Mouse (Mus musculus): ENCODE data around the gene Hmg20a. TPM values are rescaled to one million over a fixed set of nuclear protein-coding genes. Genes with fewer than 3 reads are reported as not detected.

The Hmg20a gene
- total RNA-seq (2021): 10 to 100 TPM; 81.6 to 83.9 TPM

GRCm38 (mm10) chr9:56417948-56418737 is at the start of gene Hmg20a, which contains the start of gene Peak1:
Gene Hmg20a (plus strand): TSS chr9:56418609.
Gene Peak1 (minus strand): TSS chr9:56418067.
- intact Hi-C loops (cut with DNase I): loop anchor here (5.0 to 10.0 kb wide), 2 partner anchors 89 to 203 kb away; no protein-coding TSS in a partner anchor
- DNase-seq: peak; percentile 100

- intact Hi-C loops (cut with DNase I): no loop called here
- DNase-seq: no peak
Observed at GRCm38 (mm10) chr9:56368814-56369213, 49.6 kb upstream of the Hmg20a start.

- intact Hi-C loops (cut with DNase I): no loop called here
- no peak for DNase-seq
Observed at GRCm38 (mm10) chr9:56370710-56371109, 47.7 kb upstream of the Hmg20a start.

- intact Hi-C loops (cut with DNase I): no loop called here
- no peak for DNase-seq
Observed at GRCm38 (mm10) chr9:56374401-56374800, 44.0 kb upstream of the Hmg20a start.

- no peak for DNase-seq
- intact Hi-C loops (cut with DNase I): no loop called here
Observed at GRCm38 (mm10) chr9:56382786-56383185, 35.6 kb upstream of the Hmg20a start.

- DNase-seq: no peak
- intact Hi-C loops (cut with DNase I): no loop called here
Observed at GRCm38 (mm10) chr9:56392857-56393256, 25.6 kb upstream of the Hmg20a start.

GRCm38 (mm10) chr9:56396306-56396705 is 22.1 kb upstream of the Hmg20a start:
- DNase-seq: no peak

GRCm38 (mm10) chr9:56404619-56405018 is 13.8 kb upstream of the Hmg20a start:
- intact Hi-C loops (cut with DNase I): no loop called here
- DNase-seq: no peak

More at GRCm38 (mm10) chr9:56396306-56396705, 22.1 kb upstream of the Hmg20a start:
- intact Hi-C loops (cut with DNase I): no loop called here

DNA sequence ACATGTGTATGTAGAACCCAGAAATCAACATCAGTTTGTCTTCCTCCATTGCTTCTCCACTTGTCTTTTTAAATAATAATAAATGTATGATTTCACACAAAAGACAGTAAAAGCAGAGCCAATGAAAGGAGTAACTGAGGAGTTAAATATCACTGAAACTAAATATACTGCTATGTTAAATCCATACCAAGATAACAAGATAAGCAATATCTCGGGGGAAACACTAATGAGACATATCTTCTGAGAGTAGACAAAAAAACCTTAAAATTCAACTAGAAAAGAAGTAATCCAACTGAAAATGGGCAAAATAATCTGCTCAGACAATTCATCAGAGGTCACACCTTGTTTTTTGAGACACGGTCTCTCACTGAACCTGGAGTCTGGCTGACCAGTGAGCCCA is 8.5 kb upstream of the Hmg20a start:
- intact Hi-C loops (cut with DNase I): loop anchor here (10.0 kb wide), 1 partner anchor 195 kb away; no protein-coding TSS in a partner anchor
- DNase-seq: no peak

DNA sequence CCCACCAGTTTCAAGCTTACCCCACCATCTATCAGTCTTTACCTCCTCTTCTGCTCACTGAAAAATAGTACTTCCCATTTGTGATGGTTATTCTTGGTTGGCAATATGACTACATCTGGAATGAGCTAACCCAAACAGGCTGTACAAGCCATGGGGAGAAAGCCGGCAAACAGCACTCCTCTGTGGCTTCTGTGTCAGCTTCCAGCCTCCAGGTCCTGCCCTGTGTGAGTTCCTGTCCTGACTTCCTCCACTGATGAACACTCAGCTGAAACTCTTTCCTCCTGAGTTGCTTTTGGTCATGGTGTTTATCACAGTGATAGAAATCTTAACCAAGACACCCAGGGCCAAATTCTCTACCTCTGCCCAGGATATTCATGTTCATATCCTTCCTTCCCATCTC is 5.7 kb upstream of the Hmg20a start:
- intact Hi-C loops (cut with DNase I): loop anchor here (10.0 kb wide), 1 partner anchor 198 kb away; no protein-coding TSS in a partner anchor
- DNase-seq: no peak

GRCm38 (mm10) chr9:56414322-56414721 is 4.1 kb upstream of the Hmg20a start:
- intact Hi-C loops (cut with DNase I): loop anchor here (10.0 kb wide), 1 partner anchor 200 kb away; no protein-coding TSS in a partner anchor
- no peak for DNase-seq

- intact Hi-C loops (cut with DNase I): loop anchor here (5.0 to 10.0 kb wide), 2 partner anchors 92 to 201 kb away; no protein-coding TSS in a partner anchor
- no peak for DNase-seq
Observed at GRCm38 (mm10) chr9:56415393-56415792, 3.0 kb upstream of the Hmg20a start.

- intact Hi-C loops (cut with DNase I): loop anchor here (5.0 to 10.0 kb wide), 2 partner anchors 91 to 201 kb away; no protein-coding TSS in a partner anchor
- DNase-seq: no peak
Observed at GRCm38 (mm10) chr9:56415935-56416607, 2.3 kb upstream of the Hmg20a start.

GRCm38 (mm10) chr9:56417415-56417947 is 928 bp upstream of the Hmg20a start:
- DNase-seq: peak; percentile 79

DNA sequence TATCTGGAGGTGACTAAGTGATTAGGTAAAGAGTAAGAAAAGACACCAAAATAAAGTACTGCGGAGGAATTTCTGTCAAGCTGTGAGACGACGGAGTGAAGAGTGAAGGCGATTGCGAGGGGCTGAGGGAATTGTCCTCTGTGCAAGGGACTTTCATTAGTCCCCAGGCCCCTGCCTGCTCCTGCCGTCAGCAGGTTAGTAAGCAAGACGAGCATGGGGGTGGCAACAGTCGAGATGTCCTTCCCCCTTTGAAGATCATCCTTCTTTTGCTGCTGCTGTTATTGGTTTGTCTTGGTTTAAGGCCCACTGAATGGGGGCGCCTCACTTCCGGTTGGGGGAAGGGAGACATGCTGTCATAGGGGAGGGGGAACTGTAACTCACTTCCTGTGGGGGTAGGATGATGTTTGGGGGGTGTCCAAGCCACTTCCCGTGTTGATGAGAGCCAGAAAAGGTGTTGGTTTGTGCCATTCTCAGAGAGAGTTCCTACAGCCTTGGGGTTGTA is 380 bp downstream of the Hmg20a start:
- DNase-seq: peak; percentile 83
- intact Hi-C loops (cut with DNase I): loop anchor here (5.0 to 10.0 kb wide), 2 partner anchors 89 to 204 kb away; no protein-coding TSS in a partner anchor

More at GRCm38 (mm10) chr9:56417415-56417947, 928 bp upstream of the Hmg20a start:
- intact Hi-C loops (cut with DNase I): loop anchor here (5.0 to 10.0 kb wide), 2 partner anchors 90 to 203 kb away; no protein-coding TSS in a partner anchor

- intact Hi-C loops (cut with DNase I): no loop called here
- no peak for DNase-seq
Observed at GRCm38 (mm10) chr9:56420236-56420635, 1.8 kb downstream of the Hmg20a start.

DNA sequence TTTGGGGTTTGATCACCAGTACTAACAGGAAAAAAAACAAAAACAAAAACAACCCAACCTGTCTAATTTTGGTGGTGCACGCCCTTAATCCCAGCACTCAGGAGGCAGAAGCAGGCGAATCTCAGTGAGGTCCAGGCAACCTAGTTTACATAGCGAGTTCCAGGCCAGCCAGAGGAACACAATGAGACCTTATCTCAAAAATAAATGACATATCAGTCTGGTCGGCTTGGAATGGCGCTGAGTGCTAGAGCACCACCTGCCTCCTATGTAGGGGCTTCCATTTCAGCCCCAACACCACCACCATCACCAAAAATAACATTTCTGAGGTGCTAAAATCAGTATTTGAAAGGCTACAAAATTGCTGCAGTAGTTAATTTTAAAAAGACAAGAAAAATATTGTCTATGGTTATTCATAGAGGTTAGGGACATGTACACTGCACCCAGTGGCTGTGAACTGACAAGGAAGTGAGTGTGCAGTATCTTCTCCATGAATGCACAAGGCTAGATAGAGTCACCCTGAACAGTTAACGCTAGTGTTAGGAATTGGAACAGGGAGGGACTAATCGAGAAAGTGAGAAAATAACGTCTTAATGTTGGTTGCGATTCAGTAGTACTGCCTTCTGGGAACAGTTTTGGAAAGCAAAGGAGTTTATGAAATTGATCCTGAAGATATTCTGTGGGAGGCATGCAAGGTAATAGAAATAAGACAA is 2.6 kb downstream of the Hmg20a start:
- intact Hi-C loops (cut with DNase I): no loop called here
- no peak for DNase-seq

GRCm38 (mm10) chr9:56421991-56422390 is 3.6 kb downstream of the Hmg20a start:
- no peak for DNase-seq

DNA sequence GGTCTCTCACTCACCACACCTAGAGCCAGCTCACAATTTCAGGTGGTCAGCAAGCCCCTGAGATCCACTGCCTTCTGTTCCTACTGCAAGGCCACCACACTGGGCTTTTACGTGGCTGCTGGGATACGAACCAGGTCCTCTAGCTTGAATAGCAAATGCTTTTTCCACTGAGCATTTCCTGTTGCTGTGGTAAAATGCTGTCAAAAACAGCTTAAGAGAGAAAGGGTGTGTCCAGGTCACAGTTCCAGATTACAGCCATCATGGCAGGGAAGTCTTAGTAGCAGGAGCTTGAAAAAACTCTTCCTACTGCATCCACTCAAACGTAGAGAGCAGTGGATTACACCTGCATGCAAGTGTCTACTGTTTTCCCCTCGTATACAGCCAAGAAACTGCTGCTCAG is 6.5 kb downstream of the Hmg20a start:
- intact Hi-C loops (cut with DNase I): no loop called here
- DNase-seq: no peak

More at GRCm38 (mm10) chr9:56421991-56422390, 3.6 kb downstream of the Hmg20a start:
- intact Hi-C loops (cut with DNase I): no loop called here

Data from left cerebral cortex, postnatal 4 days (tissue).